Mouse (Mus musculus): ENCODE measurements around the gene Isy1. TPM values are rescaled to one million over a fixed set of nuclear protein-coding genes. Genes with fewer than 3 reads are reported as not detected.

Isy1 gene
- polyA plus RNA-seq, 1 experiment from 2014 or later = 34.4 TPM

Other genes with a start within 250 kb of the Isy1 start
- 2.1 and 2.5 TPM in 2 replicates for gene Prokr1, start 248.1 kb downstream of the Isy1 start, polyA plus RNA-seq (2015; fragmentation: Nextera tagmentation; extraction: Ambion mirVana)
- 8.9 and 10.7 TPM in 2 replicates for gene Aplf, start 166.6 kb downstream of the Isy1 start, polyA plus RNA-seq (2015; fragmentation: Nextera tagmentation; extraction: Ambion mirVana)
- gene Efcc1, start 107.9 kb downstream of the Isy1 start, polyA plus RNA-seq (2015; fragmentation: Nextera tagmentation; extraction: Ambion mirVana) = 3.2 and 4.2 TPM in 2 replicates
- gene Gp9, start 60.7 kb downstream of the Isy1 start, polyA plus RNA-seq (2015; fragmentation: Nextera tagmentation; extraction: Ambion mirVana) = 0.54 and 1.1 TPM in 2 replicates
- gene Rab43, start 26.6 kb downstream of the Isy1 start, polyA plus RNA-seq (2015; fragmentation: Nextera tagmentation; extraction: Ambion mirVana) = 7.5 and 9.6 TPM in 2 replicates
- gene Gm45140, start 3.0 kb downstream of the Isy1 start, polyA plus RNA-seq (2015; fragmentation: Nextera tagmentation; extraction: Ambion mirVana) = 3.2 and 3.3 TPM in 2 replicates
- gene Cnbp, start 12.3 kb upstream of the Isy1 start, polyA plus RNA-seq (2015; fragmentation: Nextera tagmentation; extraction: Ambion mirVana) = 700 and 708 TPM in 2 replicates
- gene Copg1, start 49.0 kb upstream of the Isy1 start, polyA plus RNA-seq (2015; fragmentation: Nextera tagmentation; extraction: Ambion mirVana) = 159 TPM in 2 replicates
- 40.3 and 42.7 TPM in 2 replicates for gene Hmces, start 75.1 kb upstream of the Isy1 start, polyA plus RNA-seq (2015; fragmentation: Nextera tagmentation; extraction: Ambion mirVana)
- 21.0 and 25.5 TPM in 2 replicates for gene H1fx, start 142.8 kb upstream of the Isy1 start, polyA plus RNA-seq (2015; fragmentation: Nextera tagmentation; extraction: Ambion mirVana)
- 271 and 287 TPM in 2 replicates for gene Rab7, start 206.5 kb upstream of the Isy1 start, polyA plus RNA-seq (2015; fragmentation: Nextera tagmentation; extraction: Ambion mirVana)
- 257 TPM in 2 replicates for gene Rpn1, start 245.7 kb upstream of the Isy1 start, polyA plus RNA-seq (2015; fragmentation: Nextera tagmentation; extraction: Ambion mirVana)

All from midbrain, embryonic 13.5 days (tissue).